Mouse (Mus musculus): Measurements from ENCODE around the gene Greb1. TPM values are rescaled to one million over a fixed set of nuclear protein-coding genes. Genes with fewer than 3 reads are reported as not detected.
A peak's percentile ranks its signal among the peaks of the same experiment; 100 is the strongest.

Gene Greb1
- polyA plus RNA-seq, 1 experiment from 2014 or later = 0.80 TPM

GRCm38 (mm10) chr12:16662955-16663585 is 137.6 kb downstream of the Greb1 start:
- 39% methylated on average over 6 of the region's 6 CpGs for WGBS
- no peaks in the 10 kb centered on the region for H3K27me3 ChIP-seq (ENCODE audit: control insufficient read depth, insufficient read depth, low read length)
- ATAC-seq (ENCODE audit: insufficient read depth, low FRiP score) = peak; percentile 42; the same call in 1 of the 2 replicates
- no peak overlapping the region for H3K4me3 ChIP-seq (replicated peaks; ENCODE audit: low read length)
- 0 out of 2 replicates have a peak overlapping the region, but pooled peaks have one; percentile 26 for H3K27ac ChIP-seq (ENCODE audit: low read length)
- no peaks in the 10 kb centered on the region for H3K36me3 ChIP-seq (ENCODE audit: control insufficient read depth, insufficient read depth, low read length)
- no peak overlapping the region for H3K4me2 ChIP-seq (ENCODE audit: low read depth, low read length)
- H3K4me1 ChIP-seq (ENCODE audit: control insufficient read depth, insufficient read depth, low read length) = peaks cover 8% of the 10 kb centered on the region
- no peak overlapping the region for H3K9ac ChIP-seq (ENCODE audit: low read length)
- no peaks in the 10 kb centered on the region for H3K9me3 ChIP-seq (replicated peaks; ENCODE audit: control insufficient read depth, low read length)

- ATAC-seq (ENCODE audit: insufficient read depth, low FRiP score) = no peak
- Histone ChIP-seq H3K4me1 (ENCODE audit: control insufficient read depth, insufficient read depth, low read length) (peaks cover 8% of the 10 kb centered on the region), H3K9ac (ENCODE audit: low read length) (no peak overlapping the region), H3K4me3 (replicated peaks; ENCODE audit: low read length) (no peak overlapping the region), H3K27me3 (ENCODE audit: control insufficient read depth, insufficient read depth, low read length) (no peaks in the 10 kb centered on the region), H3K4me2 (ENCODE audit: low read depth, low read length) (no peak overlapping the region), H3K9me3 (replicated peaks; ENCODE audit: control insufficient read depth, low read length) (no peaks in the 10 kb centered on the region), H3K36me3 (ENCODE audit: control insufficient read depth, insufficient read depth, low read length) (no peaks in the 10 kb centered on the region), H3K27ac (ENCODE audit: low read length) (no peak overlapping the region)
- WGBS = 51% methylated on average over 2 of the region's 2 CpGs
Measured at GRCm38 (mm10) chr12:16661936-16662335, 138.8 kb downstream of the Greb1 start.

- no peak overlapping the region for H3K4me3 ChIP-seq (replicated peaks; ENCODE audit: low read length)
- no peak overlapping the region for H3K9ac ChIP-seq (ENCODE audit: low read length)
- H3K27me3 ChIP-seq (ENCODE audit: control insufficient read depth, insufficient read depth, low read length) = no peaks in the 10 kb centered on the region
- no peak overlapping the region for H3K27ac ChIP-seq (ENCODE audit: low read length)
- no peak overlapping the region for H3K4me2 ChIP-seq (ENCODE audit: low read depth, low read length)
- no peaks in the 10 kb centered on the region for H3K9me3 ChIP-seq (replicated peaks; ENCODE audit: control insufficient read depth, low read length)
- H3K36me3 ChIP-seq (ENCODE audit: control insufficient read depth, insufficient read depth, low read length) = no peaks in the 10 kb centered on the region
- 79% methylated on average over 10 of the region's 10 CpGs for WGBS
- peaks cover 8% of the 10 kb centered on the region for H3K4me1 ChIP-seq (ENCODE audit: control insufficient read depth, insufficient read depth, low read length)
- no peak for ATAC-seq (ENCODE audit: insufficient read depth, low FRiP score)
Measured at GRCm38 (mm10) chr12:16661459-16661858, 139.2 kb downstream of the Greb1 start.

- Histone ChIP-seq H3K4me2 (ENCODE audit: low read depth, low read length) (no peak overlapping the region), H3K9me3 (replicated peaks; ENCODE audit: control insufficient read depth, low read length) (no peaks in the 10 kb centered on the region), H3K27ac (ENCODE audit: low read length) (no peak overlapping the region), H3K36me3 (ENCODE audit: control insufficient read depth, insufficient read depth, low read length) (no peaks in the 10 kb centered on the region), H3K4me1 (ENCODE audit: control insufficient read depth, insufficient read depth, low read length) (peaks cover 10% of the 10 kb centered on the region; the same call in 1 of the 2 replicates), H3K27me3 (ENCODE audit: control insufficient read depth, insufficient read depth, low read length) (peaks cover 21% of the 10 kb centered on the region), H3K9ac (ENCODE audit: low read length) (no peak overlapping the region), H3K4me3 (replicated peaks; ENCODE audit: low read length) (no peak overlapping the region)
- no peak for ATAC-seq (ENCODE audit: insufficient read depth, low FRiP score)
- 65% methylated on average over 5 of the region's 5 CpGs for WGBS
Measured at GRCm38 (mm10) chr12:16656906-16657875, 143.5 kb downstream of the Greb1 start.

GRCm38 (mm10) chr12:16655604-16656003 is 145.1 kb downstream of the Greb1 start:
- peaks cover 7% of the 10 kb centered on the region; the same call in 1 of the 2 replicates for H3K4me1 ChIP-seq (ENCODE audit: control insufficient read depth, insufficient read depth, low read length)
- H3K9me3 ChIP-seq (replicated peaks; ENCODE audit: control insufficient read depth, low read length) = no peaks in the 10 kb centered on the region
- no peak for ATAC-seq (ENCODE audit: insufficient read depth, low FRiP score)
- H3K36me3 ChIP-seq (ENCODE audit: control insufficient read depth, insufficient read depth, low read length) = no peaks in the 10 kb centered on the region
- no peak overlapping the region for H3K4me2 ChIP-seq (ENCODE audit: low read depth, low read length)
- H3K9ac ChIP-seq (ENCODE audit: low read length) = no peak overlapping the region
- no peak overlapping the region for H3K27ac ChIP-seq (ENCODE audit: low read length)
- H3K27me3 ChIP-seq (ENCODE audit: control insufficient read depth, insufficient read depth, low read length) = peaks cover 21% of the 10 kb centered on the region
- H3K4me3 ChIP-seq (replicated peaks; ENCODE audit: low read length) = no peak overlapping the region
- WGBS = 77% methylated on average over 4 of the region's 4 CpGs

- H3K9me3 ChIP-seq (replicated peaks; ENCODE audit: control insufficient read depth, low read length) = no peaks in the 10 kb centered on the region
- WGBS = 4% methylated on average over 58 of the region's 58 CpGs
- peaks cover 21% of the 10 kb centered on the region for H3K27me3 ChIP-seq (ENCODE audit: control insufficient read depth, insufficient read depth, low read length)
- peaks cover 7% of the 10 kb centered on the region; the same call in 1 of the 2 replicates for H3K4me1 ChIP-seq (ENCODE audit: control insufficient read depth, insufficient read depth, low read length)
- H3K4me2 ChIP-seq (ENCODE audit: low read depth, low read length) = peak within 1 kb of the TSS; percentile 51
- peak within 1 kb of the TSS; percentile 29 for H3K4me3 ChIP-seq (replicated peaks; ENCODE audit: low read length)
- H3K9ac ChIP-seq (ENCODE audit: low read length) = no peak within 1 kb of the TSS
- no peaks in the 10 kb centered on the region for H3K36me3 ChIP-seq (ENCODE audit: control insufficient read depth, insufficient read depth, low read length)
- no peak within 1 kb of the TSS for H3K27ac ChIP-seq (ENCODE audit: low read length)
- ATAC-seq (ENCODE audit: insufficient read depth, low FRiP score) = peak; percentile 83
Measured at GRCm38 (mm10) chr12:16653332-16654093, 147.2 kb downstream of the Greb1 start, which contains the start of gene Ntsr2. Ntsr2 (plus strand) TSS chr12:16653382.

- H3K36me3 ChIP-seq (ENCODE audit: control insufficient read depth, insufficient read depth, low read length) = no peaks in the 10 kb centered on the region
- 79% methylated on average over 6 of the region's 6 CpGs for WGBS
- peaks cover 15% of the 10 kb centered on the region for H3K27me3 ChIP-seq (ENCODE audit: control insufficient read depth, insufficient read depth, low read length)
- ATAC-seq (ENCODE audit: insufficient read depth, low FRiP score) = no peak
- no peak overlapping the region for H3K27ac ChIP-seq (ENCODE audit: low read length)
- H3K9ac ChIP-seq (ENCODE audit: low read length) = no peak overlapping the region
- no peaks in the 10 kb centered on the region for H3K9me3 ChIP-seq (replicated peaks; ENCODE audit: control insufficient read depth, low read length)
- peaks cover 7% of the 10 kb centered on the region; the same call in 1 of the 2 replicates for H3K4me1 ChIP-seq (ENCODE audit: control insufficient read depth, insufficient read depth, low read length)
- H3K4me2 ChIP-seq (ENCODE audit: low read depth, low read length) = no peak overlapping the region
- H3K4me3 ChIP-seq (replicated peaks; ENCODE audit: low read length) = no peak overlapping the region
Measured at GRCm38 (mm10) chr12:16649819-16650218, 150.9 kb downstream of the Greb1 start.

GRCm38 (mm10) chr12:16648273-16648672 is 152.4 kb downstream of the Greb1 start:
- Histone ChIP-seq H3K9me3 (replicated peaks; ENCODE audit: control insufficient read depth, low read length) (no peaks in the 10 kb centered on the region), H3K9ac (ENCODE audit: low read length) (no peak overlapping the region), H3K4me1 (ENCODE audit: control insufficient read depth, insufficient read depth, low read length) (peaks cover 1% of the 10 kb centered on the region; the same call in 1 of the 2 replicates), H3K27me3 (ENCODE audit: control insufficient read depth, insufficient read depth, low read length) (peaks cover 2% of the 10 kb centered on the region), H3K4me3 (replicated peaks; ENCODE audit: low read length) (no peak overlapping the region), H3K36me3 (ENCODE audit: control insufficient read depth, insufficient read depth, low read length) (no peaks in the 10 kb centered on the region), H3K4me2 (ENCODE audit: low read depth, low read length) (no peak overlapping the region), H3K27ac (ENCODE audit: low read length) (no peak overlapping the region)
- 85% methylated on average over 6 of the region's 6 CpGs for WGBS
- no peak for ATAC-seq (ENCODE audit: insufficient read depth, low FRiP score)

All from stomach, embryonic 16.5 days (tissue).